Mouse (Mus musculus): Measurements from ENCODE around the gene Ptpre. TPM values are rescaled to one million over a fixed set of nuclear protein-coding genes. Genes with fewer than 3 reads are reported as not detected.

The Ptpre gene
- polyA plus RNA-seq, 1 experiment: not detected

- 64% methylated on average over 3 of the region's 3 CpGs for WGBS
- H3K27ac ChIP-seq (ENCODE audit: insufficient read depth, low read depth, low read length): no peak overlapping the region
- H3K4me1 ChIP-seq (ENCODE audit: control insufficient read depth, insufficient read depth, low read length): no peaks in the 10 kb centered on the region
- no peak overlapping the region for H3K4me3 ChIP-seq (ENCODE audit: insufficient read depth, low read depth, low read length)
- TF ChIP-seq POLR2A (IDR thresholded peaks at IDR 0.05; ENCODE audit: insufficient read depth, low read depth, low read length): no peak
- TF ChIP-seq CTCF (IDR thresholded peaks at IDR 0.05; ENCODE audit: insufficient read depth, low read depth, low read length): no peak
These were observed 28.0 kb upstream of the Ptpre start for GRCm38 (mm10) chr7:135509272-135509671.

- WGBS: 87% methylated on average over 5 of the region's 5 CpGs
- Histone ChIP-seq H3K4me1 (ENCODE audit: control insufficient read depth, insufficient read depth, low read length) (no peaks in the 10 kb centered on the region), H3K4me3 (ENCODE audit: insufficient read depth, low read depth, low read length) (no peak overlapping the region), H3K27ac (ENCODE audit: insufficient read depth, low read depth, low read length) (no peak overlapping the region)
- TF ChIP-seq CTCF (IDR thresholded peaks at IDR 0.05; ENCODE audit: insufficient read depth, low read depth, low read length) (no peak), POLR2A (IDR thresholded peaks at IDR 0.05; ENCODE audit: insufficient read depth, low read depth, low read length) (no peak)
These were observed 26.9 kb upstream of the Ptpre start for GRCm38 (mm10) chr7:135510431-135510830.

- Histone ChIP-seq H3K4me1 (ENCODE audit: control insufficient read depth, insufficient read depth, low read length) (no peaks in the 10 kb centered on the region), H3K4me3 (ENCODE audit: insufficient read depth, low read depth, low read length) (no peak overlapping the region), H3K27ac (ENCODE audit: insufficient read depth, low read depth, low read length) (no peak overlapping the region)
- WGBS: 87% methylated on average over 3 of the region's 3 CpGs
- TF ChIP-seq CTCF (IDR thresholded peaks at IDR 0.05; ENCODE audit: insufficient read depth, low read depth, low read length) (no peak), POLR2A (IDR thresholded peaks at IDR 0.05; ENCODE audit: insufficient read depth, low read depth, low read length) (no peak)
These were observed 25.6 kb upstream of the Ptpre start for GRCm38 (mm10) chr7:135511723-135512122.

- no peak for TF ChIP-seq CTCF (IDR thresholded peaks at IDR 0.05; ENCODE audit: insufficient read depth, low read depth, low read length)
- no peak for TF ChIP-seq POLR2A (IDR thresholded peaks at IDR 0.05; ENCODE audit: insufficient read depth, low read depth, low read length)
- H3K4me3 ChIP-seq (ENCODE audit: insufficient read depth, low read depth, low read length): no peak overlapping the region
- WGBS: 88% methylated on average over 4 of the region's 4 CpGs
These were observed 20.1 kb upstream of the Ptpre start for GRCm38 (mm10) chr7:135517191-135517590.

GRCm38 (mm10) chr7:135520241-135520640 lies 17.0 kb upstream of the Ptpre start:
- Histone ChIP-seq H3K4me3 (ENCODE audit: insufficient read depth, low read depth, low read length) (no peak overlapping the region), H3K4me1 (ENCODE audit: control insufficient read depth, insufficient read depth, low read length) (no peaks in the 10 kb centered on the region), H3K27ac (ENCODE audit: insufficient read depth, low read depth, low read length) (no peak overlapping the region)
- TF ChIP-seq POLR2A (IDR thresholded peaks at IDR 0.05; ENCODE audit: insufficient read depth, low read depth, low read length) (no peak), CTCF (IDR thresholded peaks at IDR 0.05; ENCODE audit: insufficient read depth, low read depth, low read length) (no peak)
- WGBS: 79% methylated on average over 5 of the region's 5 CpGs

More at GRCm38 (mm10) chr7:135517191-135517590, 20.1 kb upstream of the Ptpre start:
- no peaks in the 10 kb centered on the region for H3K4me1 ChIP-seq (ENCODE audit: control insufficient read depth, insufficient read depth, low read length)
- H3K27ac ChIP-seq (ENCODE audit: insufficient read depth, low read depth, low read length): no peak overlapping the region

GRCm38 (mm10) chr7:135521755-135522512 lies 15.3 kb upstream of the Ptpre start:
- Histone ChIP-seq H3K27ac (ENCODE audit: insufficient read depth, low read depth, low read length) (no peak overlapping the region), H3K4me1 (ENCODE audit: control insufficient read depth, insufficient read depth, low read length) (no peaks in the 10 kb centered on the region), H3K4me3 (ENCODE audit: insufficient read depth, low read depth, low read length) (no peak overlapping the region)
- WGBS: 84% methylated on average over 15 of the region's 15 CpGs
- TF ChIP-seq POLR2A (IDR thresholded peaks at IDR 0.05; ENCODE audit: insufficient read depth, low read depth, low read length) (no peak), CTCF (IDR thresholded peaks at IDR 0.05; ENCODE audit: insufficient read depth, low read depth, low read length) (no peak)

GRCm38 (mm10) chr7:135523981-135524380 lies 13.3 kb upstream of the Ptpre start:
- Histone ChIP-seq H3K4me1 (ENCODE audit: control insufficient read depth, insufficient read depth, low read length) (no peaks in the 10 kb centered on the region), H3K4me3 (ENCODE audit: insufficient read depth, low read depth, low read length) (no peak overlapping the region), H3K27ac (ENCODE audit: insufficient read depth, low read depth, low read length) (no peak overlapping the region)
- 41% methylated on average over 4 of the region's 4 CpGs for WGBS
- no peak for TF ChIP-seq CTCF (IDR thresholded peaks at IDR 0.05; ENCODE audit: insufficient read depth, low read depth, low read length)

- no peak overlapping the region for H3K27ac ChIP-seq (ENCODE audit: insufficient read depth, low read depth, low read length)
- WGBS: 88% methylated on average over 6 of the region's 6 CpGs
- H3K4me1 ChIP-seq (ENCODE audit: control insufficient read depth, insufficient read depth, low read length): no peaks in the 10 kb centered on the region
- H3K4me3 ChIP-seq (ENCODE audit: insufficient read depth, low read depth, low read length): no peak overlapping the region
- TF ChIP-seq CTCF (IDR thresholded peaks at IDR 0.05; ENCODE audit: insufficient read depth, low read depth, low read length) (no peak), POLR2A (IDR thresholded peaks at IDR 0.05; ENCODE audit: insufficient read depth, low read depth, low read length) (no peak)
These were observed 12.8 kb upstream of the Ptpre start for GRCm38 (mm10) chr7:135524424-135524967.

GRCm38 (mm10) chr7:135526574-135527152 lies 10.6 kb upstream of the Ptpre start:
- H3K4me1 ChIP-seq (ENCODE audit: control insufficient read depth, insufficient read depth, low read length): no peaks in the 10 kb centered on the region
- H3K27ac ChIP-seq (ENCODE audit: insufficient read depth, low read depth, low read length): no peak overlapping the region
- 94% methylated on average over 3 of the region's 3 CpGs for WGBS
- no peak for TF ChIP-seq CTCF (IDR thresholded peaks at IDR 0.05; ENCODE audit: insufficient read depth, low read depth, low read length)
- TF ChIP-seq POLR2A (IDR thresholded peaks at IDR 0.05; ENCODE audit: insufficient read depth, low read depth, low read length): no peak
- no peak overlapping the region for H3K4me3 ChIP-seq (ENCODE audit: insufficient read depth, low read depth, low read length)

Data from olfactory bulb, adult 2 months (tissue).